Mouse (Mus musculus): ENCODE results near the gene Popdc2.

- TF ChIP-seq CTCF (conservative IDR thresholded peaks at IDR 0.05; ENCODE audit: insufficient read depth, insufficient read length, low read depth, low read length) (no peak), POLR2A (IDR thresholded peaks at IDR 0.05; ENCODE audit: low read depth, low read length) (no peak)
Observed at GRCm38 (mm10) chr16:38369431-38369830, 7.4 kb downstream of the Popdc2 start.

Data from kidney, adult 2 months (tissue).